Mouse (Mus musculus): ENCODE data around the gene Thrsp. TPM values are rescaled to one million over a fixed set of nuclear protein-coding genes. Genes with fewer than 3 reads are reported as not detected.

The Thrsp gene
- polyA plus RNA-seq (2012; rRNA removed), result 0.02 TPM in 1 of 2 replicates, not detected in the other
- polyA plus RNA-seq (2014; fragmentation: Nextera tagmentation; extraction: Ambion mirVana), result not detected in 2 replicates

- Histone ChIP-seq H3K9ac (replicated peaks) (no peak within 1 kb of the TSS), H3K9me3 (ENCODE audit: control insufficient read depth, low read length) (no peaks in the 10 kb centered on the region), H3K36me3 (replicated peaks; ENCODE audit: control insufficient read depth, insufficient read depth, low read depth) (no peaks in the 10 kb centered on the region; the same call in 1 of the 2 replicates), H3K27ac (no peak within 1 kb of the TSS), H3K4me2 (ENCODE audit: low read depth) (no peak within 1 kb of the TSS), H3K27me3 (ENCODE audit: control insufficient read depth, insufficient read depth, low read length) (no peaks in the 10 kb centered on the region), H3K4me3 (ENCODE audit: insufficient read depth in 1 of 2, low read depth in 2 of 2, low read length in 2 of 2) (no peak within 1 kb of the TSS), H3K4me1 (replicated peaks; ENCODE audit: control insufficient read depth in 2 of 2, insufficient read depth in 2 of 2, low read length in 1 of 2) (peaks cover 0 to 2% of the 10 kb centered on the region in 2 experiments; a peak in 1 of 4 replicates)
- ATAC-seq (ENCODE audit: insufficient read depth), result no peak
- 64% methylated on average over 25 of the region's 25 CpGs for WGBS (ENCODE audit: insufficient replicate concordance)
- no peak for DNase-seq (ENCODE audit: low read depth in 3 of 3, low spot score in 3 of 3)
- TF ChIP-seq CTCF (IDR thresholded peaks at IDR 0.05; ENCODE audit: low read depth) (no peak), EP300 (IDR thresholded peaks at IDR 0.05; ENCODE audit: low read depth) (no peak)
Measured at GRCm38 (mm10) chr7:97416906-97417777, at the start of gene Thrsp. TSS of gene Thrsp (minus strand) at chr7:97417730.

- TF ChIP-seq EP300 (IDR thresholded peaks at IDR 0.05; ENCODE audit: low read depth) (no peak), CTCF (IDR thresholded peaks at IDR 0.05; ENCODE audit: low read depth) (no peak)
- Histone ChIP-seq H3K4me1 (replicated peaks; ENCODE audit: control insufficient read depth in 2 of 2, insufficient read depth in 2 of 2, low read length in 1 of 2) (peaks cover 27 to 34% of the 10 kb centered on the region in 2 experiments), H3K4me3 (ENCODE audit: insufficient read depth in 1 of 2, low read depth in 2 of 2, low read length in 2 of 2) (no peak overlapping the region), H3K9ac (replicated peaks) (no peak overlapping the region), H3K4me2 (ENCODE audit: low read depth) (peak overlapping the region; percentile 95; the same call in 1 of the 2 replicates), H3K9me3 (ENCODE audit: control insufficient read depth, low read length) (no peaks in the 10 kb centered on the region), H3K27ac (no peak overlapping the region; the same call in 1 of the 2 replicates), H3K36me3 (replicated peaks; ENCODE audit: control insufficient read depth, insufficient read depth, low read depth) (peaks cover 7% of the 10 kb centered on the region), H3K27me3 (ENCODE audit: control insufficient read depth, insufficient read depth, low read length) (no peaks in the 10 kb centered on the region)
- 38% methylated on average over 3 of the region's 3 CpGs for WGBS (ENCODE audit: insufficient replicate concordance)
- ATAC-seq (ENCODE audit: insufficient read depth) (no peak), DNase-seq (ENCODE audit: low read depth in 3 of 3, low spot score in 3 of 3) (no peak)
Measured at GRCm38 (mm10) chr7:97455577-97455976, 38.0 kb upstream of the Thrsp start.

- no peaks in the 10 kb centered on the region for H3K9me3 ChIP-seq (ENCODE audit: control insufficient read depth, low read length)
- no peak for DNase-seq (ENCODE audit: low read depth in 3 of 3, low spot score in 3 of 3)
- peak overlapping the region; percentile 95 for H3K4me2 ChIP-seq (ENCODE audit: low read depth)
- peak overlapping the region; percentile 16 to 67 for H3K4me3 ChIP-seq (ENCODE audit: insufficient read depth in 1 of 2, low read depth in 2 of 2, low read length in 2 of 2)
- TF ChIP-seq EP300 (IDR thresholded peaks at IDR 0.05; ENCODE audit: low read depth) (no peak), CTCF (IDR thresholded peaks at IDR 0.05; ENCODE audit: low read depth) (no peak)
- peaks cover 27 to 34% of the 10 kb centered on the region in 2 experiments for H3K4me1 ChIP-seq (replicated peaks; ENCODE audit: control insufficient read depth in 2 of 2, insufficient read depth in 2 of 2, low read length in 1 of 2)
- H3K27me3 ChIP-seq (ENCODE audit: control insufficient read depth, insufficient read depth, low read length), result no peaks in the 10 kb centered on the region
- ATAC-seq (ENCODE audit: insufficient read depth), result no peak
- peak overlapping the region; percentile 22; the same call in 1 of the 2 replicates for H3K27ac ChIP-seq
- peaks cover 7% of the 10 kb centered on the region for H3K36me3 ChIP-seq (replicated peaks; ENCODE audit: control insufficient read depth, insufficient read depth, low read depth)
- H3K9ac ChIP-seq (replicated peaks), result peak overlapping the region; percentile 57
- 86% methylated on average over 10 of the region's 10 CpGs for WGBS (ENCODE audit: insufficient replicate concordance)
Measured at GRCm38 (mm10) chr7:97454795-97455194, 37.3 kb upstream of the Thrsp start.

GRCm38 (mm10) chr7:97453141-97453921 is 35.8 kb upstream of the Thrsp start:
- Histone ChIP-seq H3K9me3 (ENCODE audit: control insufficient read depth, low read length) (no peaks in the 10 kb centered on the region), H3K27me3 (ENCODE audit: control insufficient read depth, insufficient read depth, low read length) (no peaks in the 10 kb centered on the region), H3K27ac (peak overlapping the region; percentile 98), H3K4me2 (ENCODE audit: low read depth) (peak overlapping the region; percentile 95), H3K9ac (replicated peaks) (peak overlapping the region; percentile 95), H3K4me1 (replicated peaks; ENCODE audit: control insufficient read depth in 2 of 2, insufficient read depth in 2 of 2, low read length in 1 of 2) (peaks cover 27 to 34% of the 10 kb centered on the region in 2 experiments), H3K4me3 (ENCODE audit: insufficient read depth in 1 of 2, low read depth in 2 of 2, low read length in 2 of 2) (peak overlapping the region; percentile 67 to 98), H3K36me3 (replicated peaks; ENCODE audit: control insufficient read depth, insufficient read depth, low read depth) (peaks cover 7% of the 10 kb centered on the region)
- ATAC-seq (ENCODE audit: insufficient read depth) (peak; percentile 99), DNase-seq (ENCODE audit: low read depth in 3 of 3, low spot score in 3 of 3) (peak; percentile 79 to 80 (median 80))
- under 1% methylated on average over 27 of the region's 27 CpGs for WGBS (ENCODE audit: insufficient replicate concordance)
- no peak for TF ChIP-seq CTCF (IDR thresholded peaks at IDR 0.05; ENCODE audit: low read depth)
- TF ChIP-seq EP300 (IDR thresholded peaks at IDR 0.05; ENCODE audit: low read depth), result peak; percentile 73
